Mouse (Mus musculus) MEL-GATA-1-ER (cell line): ENCODE measurements at regions not wholly inside any gene's neighbourhood (a gene's known extent, or its start where the extent isn't known, plus 50 kb on each side); places are given as distances from the start of the nearest gene placed in this dataset.

ENCODE experiments used
- DNase-seq: peaks from one replicate; pipeline ENCODE4 v3.0.0-alpha.2; 2012; ENCODE audit warnings: low read depth; ENCODE audit errors: extremely low read depth

- no peak for DNase-seq
Observed at GRCm38 (mm10) chr3:149819081-149819480, 828.7 kb upstream of the Adgrl2 start.

DNA sequence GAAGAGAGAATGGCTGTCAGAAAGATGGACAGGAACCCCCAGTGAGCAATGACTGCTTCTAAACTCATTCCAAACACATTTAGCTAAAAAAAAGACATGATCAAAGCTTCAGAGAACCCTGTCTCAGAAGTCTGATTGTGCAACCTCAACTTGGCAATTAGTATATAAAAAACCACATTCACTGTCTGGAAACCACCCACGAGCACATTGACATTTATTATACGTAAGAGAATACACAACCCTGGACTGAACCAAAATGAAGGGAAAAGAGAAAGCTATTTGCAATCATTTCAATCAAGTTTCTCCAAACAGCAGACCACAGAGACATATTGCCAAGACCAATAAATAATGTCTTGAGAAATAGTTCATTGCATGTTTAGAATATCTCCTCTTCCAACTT lies 820.7 kb upstream of the Adgrl2 start:
- no peak for DNase-seq

DNA sequence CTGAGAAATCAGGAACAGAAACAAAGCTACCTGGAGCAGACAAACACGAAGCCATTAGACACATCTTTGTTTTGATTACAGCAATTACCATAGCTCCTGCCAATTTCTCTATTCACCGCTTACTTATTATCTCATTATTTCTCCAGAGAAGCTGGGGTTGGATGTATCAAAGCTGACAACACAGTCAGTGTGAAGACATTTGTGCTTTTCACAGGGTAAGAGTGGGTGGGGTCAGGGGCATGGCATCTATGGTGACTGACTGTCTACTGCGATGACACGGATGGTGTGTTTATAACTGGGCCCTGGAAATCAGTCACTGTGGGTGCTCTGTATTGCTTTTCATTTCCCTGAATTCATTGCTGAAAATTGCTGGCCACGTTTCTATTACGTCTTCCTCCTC lies 815.0 kb upstream of the Adgrl2 start:
- DNase-seq: no peak

DNA sequence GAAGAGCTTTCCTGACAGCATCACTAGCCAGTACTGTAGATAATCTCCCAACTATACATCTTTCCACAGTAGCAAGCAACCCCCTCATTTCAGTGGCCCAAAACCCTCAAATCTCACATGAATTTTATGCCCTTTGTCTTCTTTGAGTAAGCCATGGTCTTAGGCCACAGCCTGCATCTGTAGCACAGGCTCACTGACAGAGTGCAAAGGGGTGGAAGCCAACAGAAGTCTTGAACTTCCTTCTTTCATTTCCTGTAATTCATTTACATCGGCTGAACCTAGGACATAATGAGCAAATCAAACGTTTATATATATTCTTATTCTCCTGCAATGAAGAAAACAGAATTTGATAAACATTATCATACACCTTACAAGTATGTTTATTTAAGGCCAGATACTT lies 805.8 kb upstream of the Adgrl2 start:
- DNase-seq: no peak

DNA sequence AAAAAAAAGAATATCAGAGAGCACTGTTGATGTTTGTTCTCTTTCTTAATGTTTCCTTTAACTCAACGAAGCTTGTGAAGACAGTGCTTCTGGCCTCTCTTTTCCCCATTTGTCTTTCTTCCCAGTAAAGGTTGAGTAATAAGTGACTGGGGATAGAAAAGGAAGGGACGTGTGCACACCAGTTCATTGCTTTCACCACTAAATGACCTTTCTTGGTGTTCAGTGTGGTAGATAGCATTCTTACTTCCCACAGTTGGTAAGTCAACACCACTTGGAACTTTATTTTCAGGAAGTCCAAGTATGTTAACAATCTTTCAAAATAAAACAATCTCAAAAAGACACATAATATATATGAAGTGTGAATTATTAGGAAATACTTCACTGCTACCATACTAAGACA lies 801.2 kb upstream of the Adgrl2 start:
- DNase-seq: no peak

DNA sequence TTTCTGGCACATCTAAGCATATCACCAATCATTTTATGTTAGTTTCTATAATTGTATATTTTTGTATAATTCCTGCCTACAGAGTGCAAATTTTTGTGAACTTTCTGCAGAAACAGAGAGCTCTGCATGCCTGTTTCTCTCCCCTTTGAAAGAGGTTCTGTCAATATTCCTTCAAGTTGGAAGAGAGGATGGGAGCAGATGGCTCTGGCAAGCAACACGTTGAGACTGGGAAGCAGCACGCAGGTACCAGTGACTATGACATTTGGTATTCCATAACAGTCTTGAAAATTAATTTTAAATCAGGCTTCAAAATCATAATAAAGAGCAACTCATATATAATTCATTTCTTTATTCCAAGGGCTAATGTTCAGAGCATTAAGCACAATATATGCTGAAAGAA lies 795.7 kb upstream of the Adgrl2 start:
- no peak for DNase-seq

- DNase-seq: no peak
Observed at GRCm38 (mm10) chr3:149783903-149784608, 793.7 kb upstream of the Adgrl2 start.

- no peak for DNase-seq
Observed at GRCm38 (mm10) chr3:149767847-149768421, 777.6 kb upstream of the Adgrl2 start.

DNA sequence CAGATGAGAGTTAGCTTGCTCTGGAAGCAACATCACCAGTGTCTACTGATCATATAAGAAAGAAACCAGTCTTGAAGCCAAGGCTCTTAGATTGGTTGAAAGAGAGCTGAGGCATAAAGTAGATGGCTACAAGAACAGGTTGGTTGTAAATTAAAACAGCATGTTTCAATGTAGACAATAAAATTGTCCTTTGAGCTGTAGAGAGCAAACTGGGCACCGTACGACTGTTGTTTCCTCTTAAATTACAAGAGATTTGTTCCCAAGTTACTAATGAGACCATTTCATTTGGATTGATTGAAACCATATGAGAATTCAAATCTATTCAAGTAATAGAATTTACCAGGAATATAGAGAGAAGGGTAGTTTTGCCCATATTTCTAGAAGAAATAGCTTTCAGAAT lies 770.9 kb upstream of the Adgrl2 start:
- no peak for DNase-seq

DNA sequence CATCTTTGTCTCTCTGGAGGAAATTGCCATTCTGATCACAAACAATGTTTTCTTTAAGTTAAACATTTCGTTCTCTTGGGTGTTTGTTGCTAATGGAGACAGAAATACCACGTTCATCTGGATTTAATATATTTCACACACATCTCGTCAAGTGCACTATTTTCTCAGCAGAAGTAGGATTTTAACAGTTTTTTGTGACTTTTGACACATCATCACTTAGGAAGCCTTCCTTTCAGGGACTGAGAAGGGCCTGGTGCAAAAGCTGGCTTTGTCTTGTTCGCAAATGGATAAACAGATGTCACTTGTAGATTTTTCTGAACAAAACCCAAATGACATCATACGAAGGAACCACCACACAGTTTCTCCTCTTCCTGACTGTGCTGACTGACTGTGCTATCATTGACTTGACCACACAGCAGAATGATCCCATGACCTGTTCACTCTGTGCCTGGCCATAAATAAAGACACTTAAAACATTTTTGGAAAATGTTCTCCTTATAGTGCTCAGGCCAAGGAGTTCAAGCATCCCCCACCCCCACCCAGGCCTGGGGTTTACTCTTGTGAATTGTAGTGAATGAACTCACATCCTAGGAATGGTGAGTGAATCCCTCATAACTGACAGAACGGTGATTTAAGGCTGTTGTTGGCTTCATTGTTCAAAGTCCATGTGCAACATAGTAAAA lies 767.7 kb upstream of the Adgrl2 start:
- no peak for DNase-seq

GRCm38 (mm10) chr3:149736069-149736468 lies 745.7 kb upstream of the Adgrl2 start:
- DNase-seq: no peak

DNA sequence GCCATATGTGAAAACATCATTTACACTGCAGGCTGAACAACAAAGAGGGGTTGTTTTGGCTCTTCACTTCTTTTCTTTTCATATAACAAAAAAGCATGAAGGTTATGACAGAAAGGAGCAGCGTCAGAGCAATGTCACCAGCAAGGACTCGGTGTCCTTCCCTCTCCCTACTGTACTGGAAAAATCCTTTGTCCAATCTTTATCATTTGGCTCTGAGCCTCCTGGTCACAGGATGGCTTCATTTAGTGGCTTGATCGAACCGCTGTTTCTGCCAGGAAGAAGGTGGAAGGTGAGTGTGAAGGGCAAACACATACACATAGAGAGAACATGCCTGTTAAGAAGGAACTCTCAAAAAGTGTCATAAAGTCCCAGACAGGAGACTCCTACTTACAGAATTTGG lies 735.9 kb upstream of the Adgrl2 start:
- no peak for DNase-seq

DNA sequence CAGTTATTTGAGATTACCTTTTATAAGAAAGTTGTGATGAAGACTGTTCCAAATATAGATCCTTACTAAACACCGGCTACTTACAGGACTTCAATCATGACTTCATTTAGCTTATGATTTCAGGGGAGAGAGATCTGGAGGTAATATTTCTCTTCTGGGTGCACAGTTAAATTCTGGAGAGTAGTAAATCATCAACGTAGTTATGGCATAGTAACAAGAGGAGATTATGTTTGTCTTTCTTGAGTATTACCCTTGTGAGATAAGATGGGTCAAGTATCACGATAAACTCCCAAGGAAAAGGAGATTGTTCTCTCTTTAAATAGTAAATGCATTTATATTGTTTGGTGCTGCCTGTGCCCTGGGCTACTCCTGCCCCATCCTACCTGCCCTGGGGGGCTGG lies 734.5 kb upstream of the Adgrl2 start:
- no peak for DNase-seq

DNA sequence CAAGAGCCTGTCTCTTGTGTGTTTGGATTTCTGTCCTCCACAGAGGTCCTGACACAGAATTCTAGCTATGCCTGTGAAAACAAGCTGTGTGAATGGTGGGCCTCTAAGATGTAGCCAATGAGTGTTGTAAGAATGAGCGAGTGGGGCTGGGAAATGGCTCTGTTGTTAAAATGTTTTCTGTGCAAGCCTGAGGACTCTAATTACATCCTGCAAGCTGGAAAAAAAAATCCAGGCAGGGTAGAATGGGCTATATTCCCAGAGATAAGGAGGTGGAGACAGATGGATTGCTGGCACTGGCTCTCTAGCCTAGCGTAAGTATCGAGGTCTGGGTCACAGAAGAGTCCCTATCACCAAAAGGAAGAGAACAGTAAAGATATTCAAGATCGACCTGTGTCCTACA lies 731.5 kb upstream of the Adgrl2 start:
- DNase-seq: no peak

- DNase-seq: no peak
Observed at GRCm38 (mm10) chr3:149720306-149720705, 730.0 kb upstream of the Adgrl2 start.

- DNase-seq: no peak
Observed at GRCm38 (mm10) chr3:149705724-149706123, 715.4 kb upstream of the Adgrl2 start.

DNA sequence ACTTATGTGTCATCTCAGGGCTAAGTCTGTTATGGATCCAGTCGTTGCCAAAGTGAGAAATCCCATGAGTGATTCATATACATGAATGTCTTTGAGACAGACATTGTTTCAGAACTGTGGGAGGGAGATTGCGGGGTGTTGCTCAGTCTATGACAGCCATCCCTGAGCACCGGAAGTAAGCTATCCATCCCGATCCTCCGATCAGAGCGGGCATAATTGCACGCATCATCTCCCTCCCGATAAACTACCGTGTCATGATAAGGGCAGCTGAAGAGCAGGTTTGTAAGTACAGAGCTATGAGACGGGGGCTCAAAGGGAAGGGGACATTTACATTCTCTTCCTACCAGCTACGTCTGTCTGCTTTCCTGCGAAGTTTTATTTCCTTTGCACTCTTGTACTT lies 715.0 kb upstream of the Adgrl2 start:
- no peak for DNase-seq

DNA sequence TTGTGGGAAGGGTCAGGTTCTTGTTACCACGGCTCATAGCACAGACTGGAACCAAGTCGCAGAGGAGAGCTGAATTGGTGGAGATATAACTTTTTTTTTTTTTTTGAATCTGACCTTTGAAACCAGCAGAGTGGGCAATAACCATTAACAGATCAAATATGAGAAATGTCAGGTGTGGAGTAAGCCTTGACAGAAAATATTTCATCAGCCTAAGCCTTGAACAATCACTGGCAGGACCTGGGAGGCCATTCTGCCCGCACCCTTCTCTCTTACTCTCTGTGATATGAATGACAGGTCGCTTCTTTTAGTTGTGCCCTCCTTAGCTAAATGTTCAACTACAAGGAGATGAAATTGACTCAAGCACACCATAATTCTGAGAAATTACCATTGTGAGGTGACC lies 714.1 kb upstream of the Adgrl2 start:
- DNase-seq: no peak

- DNase-seq: no peak
Observed at GRCm38 (mm10) chr3:149683561-149683960, 693.2 kb upstream of the Adgrl2 start.

DNA sequence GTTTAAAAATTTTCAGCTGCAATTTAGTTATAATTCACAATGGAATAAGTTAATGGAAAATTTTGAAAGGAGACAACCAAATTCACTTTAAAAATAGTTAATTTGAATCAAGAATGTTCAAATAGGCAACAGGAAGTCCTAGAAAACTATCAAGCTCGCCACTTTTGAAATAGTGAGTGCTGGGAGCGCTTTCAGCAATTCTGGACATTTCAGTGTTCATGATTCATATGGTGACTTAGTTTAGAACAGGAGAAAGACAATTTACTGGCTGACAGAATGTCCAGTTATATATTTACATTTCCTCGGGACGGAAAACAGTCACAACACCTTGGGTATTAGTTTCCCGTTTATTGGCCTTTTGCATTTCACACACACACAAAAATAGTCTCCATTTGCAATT lies 691.9 kb upstream of the Adgrl2 start:
- no peak for DNase-seq

DNA sequence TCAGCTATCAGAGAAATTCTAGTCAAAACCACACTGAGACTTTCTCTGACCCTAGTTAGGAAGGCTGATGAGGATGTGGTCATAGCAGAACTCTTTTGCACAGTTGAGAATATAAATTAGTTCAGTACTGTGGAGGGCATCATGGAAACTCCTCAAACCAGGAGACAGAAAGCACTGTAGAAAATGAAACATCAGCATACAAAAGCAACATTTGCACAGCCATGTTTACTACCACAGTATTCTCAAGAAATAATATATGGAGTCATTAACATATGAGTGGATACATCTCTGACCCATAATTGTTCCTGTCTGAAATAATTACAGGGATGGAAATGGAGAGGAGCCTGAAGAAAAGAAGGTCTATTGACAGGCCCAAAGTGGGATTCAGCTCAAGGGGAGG lies 683.6 kb upstream of the Adgrl2 start:
- no peak for DNase-seq

- no peak for DNase-seq
Observed at GRCm38 (mm10) chr3:149664624-149665023, 674.3 kb upstream of the Adgrl2 start.

DNA sequence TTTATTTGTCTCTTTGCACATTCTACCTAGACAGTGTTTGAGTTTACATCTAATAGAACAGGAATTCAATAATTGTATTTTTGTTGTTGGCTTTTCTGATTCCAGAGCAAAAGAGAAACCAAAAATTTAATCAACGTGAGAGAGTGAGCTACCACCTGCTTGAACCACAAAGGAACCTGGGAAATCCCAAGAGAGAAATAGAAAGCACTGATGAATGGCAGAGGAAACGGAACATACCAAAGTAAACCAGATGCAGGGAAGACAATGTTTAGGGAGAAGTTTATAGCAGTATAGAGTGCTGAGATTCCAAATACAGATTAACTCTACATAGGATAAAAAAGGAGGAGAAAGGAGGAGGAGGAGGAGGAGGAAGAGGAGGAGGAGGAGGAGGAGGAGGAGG lies 648.0 kb upstream of the Adgrl2 start:
- no peak for DNase-seq
